Mouse (Mus musculus) lung, postnatal 0 days (tissue): Measurements from ENCODE around the gene Fbln2.

Experiments used
- CTCF ChIP-seq: IDR thresholded peaks from 2 replicates; pipeline ENCODE4 v1.5.1; 2016; ENCODE audit warnings: antibody characterized with exemption, mild to moderate bottlenecking
- EP300 ChIP-seq: IDR thresholded peaks from 2 replicates; pipeline ENCODE4 v1.6.1; 2016; ENCODE audit warnings: antibody characterized with exemption, mild to moderate bottlenecking, control low read depth

- no peak for TF ChIP-seq EP300
- no peak for TF ChIP-seq CTCF
Observed at GRCm38 (mm10) chr6:91186934-91187333, 25.3 kb upstream of the Fbln2 start.
